Mouse (Mus musculus): Measurements from ENCODE around the gene Tiam1.

Tiam1 gene

GRCm38 (mm10) chr16:90109500-90109899 is 34.1 kb downstream of the Tiam1 start:
- WGBS: 78% methylated on average over 2 of the region's 3 CpGs

GRCm38 (mm10) chr16:90104714-90105459 is 38.7 kb downstream of the Tiam1 start:
- WGBS: 51% methylated on average over 15 of the region's 15 CpGs

GRCm38 (mm10) chr16:90103726-90104125 is 39.8 kb downstream of the Tiam1 start:
- WGBS: 71% methylated on average over 2 of the region's 2 CpGs

DNA sequence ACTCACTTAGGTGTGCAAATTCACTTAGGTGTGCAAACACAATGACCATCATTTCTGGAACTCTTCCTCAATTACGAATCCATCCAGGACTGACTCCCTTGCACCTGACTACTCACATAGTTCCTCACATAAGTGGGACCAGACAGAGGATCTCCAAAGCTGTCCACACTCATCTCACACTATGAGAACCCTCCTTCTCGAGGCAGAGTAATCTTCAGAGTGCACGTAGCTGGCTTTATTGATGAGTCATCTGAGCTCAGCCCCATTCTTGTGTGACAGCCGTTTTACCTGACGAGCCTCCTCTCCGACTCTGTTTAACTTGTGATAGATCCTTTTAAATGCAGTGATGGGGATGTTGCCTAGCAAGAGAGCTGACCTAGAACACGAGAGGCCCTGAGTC is 41.0 kb downstream of the Tiam1 start:
- 81% methylated on average over 7 of the region's 7 CpGs for WGBS

DNA sequence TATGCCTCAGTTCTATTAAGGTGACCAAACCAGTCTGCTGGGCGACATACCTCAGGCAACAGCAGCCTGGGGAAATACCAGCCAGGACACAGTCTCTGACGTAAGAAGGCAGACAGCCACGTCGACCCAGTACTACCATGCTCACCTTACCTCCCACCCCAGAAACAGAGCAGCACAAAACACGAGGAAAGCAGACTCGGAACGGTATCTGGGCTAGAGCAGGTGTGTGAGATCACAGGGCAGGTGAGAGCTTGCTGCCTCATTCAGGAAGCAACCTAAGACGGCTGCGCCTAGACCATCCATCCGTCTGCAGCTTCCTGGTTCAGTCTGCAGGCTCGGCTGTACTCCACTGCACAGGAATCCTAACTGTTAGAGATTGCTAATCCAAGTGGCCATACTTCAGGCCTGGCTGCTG is 45.4 kb downstream of the Tiam1 start:
- WGBS: 93% methylated on average over 11 of the region's 11 CpGs

DNA sequence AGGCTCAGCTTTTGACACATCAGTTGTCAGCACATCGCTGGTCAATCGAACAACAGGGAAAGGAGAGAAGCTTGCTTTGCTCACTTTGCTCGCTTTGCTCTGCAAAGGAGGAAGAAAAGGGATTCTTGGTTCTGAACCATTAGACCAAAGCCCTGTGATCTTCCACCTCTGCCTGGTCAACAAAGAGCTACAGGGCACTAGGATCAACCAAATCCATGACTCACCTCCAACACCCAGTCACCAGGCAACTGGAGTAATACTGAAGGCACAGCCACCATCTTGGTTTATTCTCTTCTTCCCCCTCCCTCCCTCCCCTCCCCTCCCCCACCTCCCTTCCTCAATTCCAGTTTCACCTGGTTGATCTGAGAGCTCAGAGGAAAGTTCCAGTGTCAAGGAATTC is 45.8 kb downstream of the Tiam1 start:
- WGBS: 96% methylated on average over 3 of the region's 3 CpGs

DNA sequence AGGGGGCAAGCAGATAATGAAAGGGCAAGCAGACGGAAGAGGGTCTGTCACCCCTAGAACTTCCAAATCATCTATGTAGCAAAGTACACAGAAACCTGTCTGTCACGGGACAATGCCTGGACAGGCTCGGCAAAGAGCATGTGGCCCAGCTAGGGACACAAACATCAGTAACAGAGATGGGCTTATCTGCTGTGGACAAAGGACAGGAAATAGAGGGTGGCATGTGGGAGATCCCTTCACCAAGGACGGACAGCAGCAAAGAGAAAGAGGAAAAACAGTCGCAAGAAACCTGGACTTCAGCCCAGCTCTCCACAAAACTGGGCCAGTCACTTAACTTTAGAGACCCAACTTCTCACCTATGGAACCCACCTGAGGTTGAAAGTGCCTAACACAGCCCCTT is 47.6 kb downstream of the Tiam1 start:
- WGBS: 65% methylated on average over 5 of the region's 5 CpGs

DNA sequence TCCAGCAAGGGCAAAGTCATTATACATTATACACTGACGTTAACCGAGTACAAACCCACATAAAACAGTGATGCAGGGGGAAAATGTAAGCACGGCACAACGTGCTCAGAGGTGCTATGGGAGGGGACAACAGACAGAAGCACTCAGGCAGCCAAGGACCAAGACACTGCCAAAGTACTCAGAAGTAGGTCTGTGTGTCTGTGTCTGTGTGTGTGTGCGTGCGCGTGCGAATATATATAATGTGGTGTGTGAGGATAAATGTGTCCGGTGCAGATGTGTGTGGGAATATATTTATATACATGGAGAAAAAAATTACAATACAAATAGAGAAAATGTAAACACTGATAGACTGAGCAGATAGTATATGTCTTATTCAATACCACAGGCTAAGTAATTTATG is 50.6 kb downstream of the Tiam1 start:
- WGBS: 61% methylated on average over 9 of the region's 9 CpGs

GRCm38 (mm10) chr16:90091906-90092305 is 51.7 kb downstream of the Tiam1 start:
- WGBS: 88% methylated on average over 1 of the region's 1 CpGs

DNA sequence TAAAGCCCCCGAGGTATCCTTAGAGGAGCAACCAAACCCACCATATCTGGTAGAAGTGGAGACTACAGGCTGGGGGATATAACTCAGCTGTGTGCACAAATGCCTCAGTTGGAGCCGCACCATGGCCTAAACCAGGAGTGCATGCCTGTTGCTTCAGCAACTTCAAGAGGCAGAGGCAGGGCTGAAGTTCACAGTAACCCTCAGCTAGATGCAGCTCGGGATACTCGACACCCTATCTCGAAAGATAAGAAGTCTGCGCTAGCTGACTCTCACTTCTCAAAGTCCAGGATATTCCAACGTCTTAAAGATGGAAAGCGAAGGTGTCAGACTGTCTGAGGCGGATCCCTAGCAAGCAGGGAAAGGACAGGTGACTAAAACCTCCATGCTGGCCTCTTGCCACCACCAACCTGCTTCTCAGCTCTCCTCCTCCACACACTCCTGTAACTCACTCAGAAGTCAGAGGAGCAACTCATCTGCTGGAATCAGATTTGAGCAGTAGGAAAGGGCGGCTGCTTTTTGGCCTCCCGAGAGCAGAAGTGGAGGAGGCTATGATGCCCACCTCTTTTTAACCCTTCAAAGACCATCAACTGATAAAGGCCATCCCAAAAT is 52.4 kb downstream of the Tiam1 start:
- WGBS: 79% methylated on average over 11 of the region's 11 CpGs

GRCm38 (mm10) chr16:90090368-90090767 is 53.2 kb downstream of the Tiam1 start:
- WGBS: 94% methylated on average over 13 of the region's 13 CpGs

- 89% methylated on average over 5 of the region's 5 CpGs for WGBS
Measured at GRCm38 (mm10) chr16:90087256-90087655, 56.3 kb downstream of the Tiam1 start.

- 51% methylated on average over 6 of the region's 6 CpGs for WGBS
Measured at GRCm38 (mm10) chr16:90086111-90086510, 57.5 kb downstream of the Tiam1 start.

- WGBS: 52% methylated on average over 14 of the region's 14 CpGs
Measured at GRCm38 (mm10) chr16:90085580-90085979, 58.0 kb downstream of the Tiam1 start.

- WGBS: 55% methylated on average over 1 of the region's 1 CpGs
Measured at GRCm38 (mm10) chr16:90081125-90081524, 62.4 kb downstream of the Tiam1 start.

- WGBS: 83% methylated on average over 11 of the region's 11 CpGs
Measured at GRCm38 (mm10) chr16:90078806-90079381, 64.7 kb downstream of the Tiam1 start.

DNA sequence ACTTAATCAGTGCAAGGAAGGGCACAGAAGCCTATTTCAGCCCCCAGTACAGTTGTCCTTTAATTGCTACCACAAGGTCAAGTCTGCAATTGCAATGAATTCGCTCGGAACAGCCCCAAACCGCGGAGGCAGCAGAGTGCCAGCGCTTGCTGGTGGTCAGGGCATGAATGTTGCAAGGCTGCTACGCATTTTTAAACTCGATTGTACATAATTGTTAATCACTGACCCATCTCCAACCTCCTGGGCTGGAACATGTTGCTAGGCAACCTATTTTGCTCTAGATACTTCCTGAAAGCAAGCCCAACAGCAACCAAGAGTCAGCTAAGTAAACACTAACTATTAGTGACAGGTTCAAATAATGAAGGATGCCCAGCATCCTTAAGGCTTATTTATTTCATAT is 70.1 kb downstream of the Tiam1 start:
- WGBS: 45% methylated on average over 7 of the region's 7 CpGs

DNA sequence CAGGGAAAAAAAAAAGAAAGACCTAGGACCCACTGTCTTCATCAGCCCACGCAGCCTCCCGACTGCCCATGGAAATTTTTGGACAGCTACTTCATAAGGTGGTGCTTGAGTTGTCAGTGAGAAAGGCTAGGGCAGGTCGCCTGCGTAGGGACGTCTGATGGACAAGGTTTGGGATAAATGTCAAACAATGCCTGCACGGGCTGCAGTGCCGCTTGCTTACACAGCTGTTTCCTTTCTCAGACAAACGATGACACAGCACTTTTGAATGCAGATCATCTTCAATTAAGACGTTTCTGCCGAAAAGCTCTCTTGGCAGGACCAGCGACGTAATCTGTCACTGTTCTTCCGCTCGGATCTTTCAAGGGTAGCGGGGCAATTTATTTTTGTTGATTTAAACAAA is 70.9 kb downstream of the Tiam1 start:
- 24% methylated on average over 15 of the region's 15 CpGs for WGBS

DNA sequence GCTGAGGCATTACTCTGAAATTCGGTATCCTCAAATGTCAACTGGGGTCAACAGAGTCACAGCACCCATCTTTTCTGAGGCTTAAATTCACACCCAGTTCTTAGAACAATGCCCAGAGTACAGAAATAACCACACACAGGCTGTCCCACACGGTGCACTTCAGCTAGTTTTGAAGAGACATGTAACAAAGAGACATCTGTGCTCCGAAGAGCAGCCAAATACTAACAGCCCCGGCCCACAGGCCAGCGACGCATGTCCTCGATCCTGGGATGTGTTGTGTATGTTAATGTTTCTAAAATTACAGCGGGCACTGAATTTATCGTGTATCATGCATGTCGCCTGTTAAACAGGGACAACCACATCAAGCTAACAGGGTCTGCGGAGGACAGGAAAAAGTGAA is 73.5 kb downstream of the Tiam1 start:
- 54% methylated on average over 11 of the region's 11 CpGs for whole genome bisulfite sequencing

DNA sequence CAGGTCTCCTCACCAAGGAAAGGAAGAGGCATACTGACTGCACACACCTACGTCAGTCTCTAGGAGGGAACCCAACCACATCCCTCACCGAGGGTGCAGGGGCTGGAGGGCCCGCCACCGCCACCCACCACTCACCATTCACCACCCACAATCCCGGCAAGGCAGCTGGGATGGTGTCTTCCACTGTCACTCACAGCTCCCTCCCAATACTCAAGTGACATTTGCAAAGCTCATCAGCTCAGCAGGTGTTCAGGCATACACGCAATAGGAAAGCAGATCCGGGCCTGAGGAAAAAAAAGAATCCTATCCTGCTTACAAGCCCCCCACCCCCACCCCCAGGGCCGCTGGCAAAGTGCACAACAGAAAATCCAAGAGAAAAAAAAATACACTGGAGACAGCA is 74.4 kb downstream of the Tiam1 start:
- WGBS: 40% methylated on average over 8 of the region's 8 CpGs

GRCm38 (mm10) chr16:90052905-90053519 is 90.6 kb downstream of the Tiam1 start:
- 63% methylated on average over 14 of the region's 14 CpGs for WGBS

DNA sequence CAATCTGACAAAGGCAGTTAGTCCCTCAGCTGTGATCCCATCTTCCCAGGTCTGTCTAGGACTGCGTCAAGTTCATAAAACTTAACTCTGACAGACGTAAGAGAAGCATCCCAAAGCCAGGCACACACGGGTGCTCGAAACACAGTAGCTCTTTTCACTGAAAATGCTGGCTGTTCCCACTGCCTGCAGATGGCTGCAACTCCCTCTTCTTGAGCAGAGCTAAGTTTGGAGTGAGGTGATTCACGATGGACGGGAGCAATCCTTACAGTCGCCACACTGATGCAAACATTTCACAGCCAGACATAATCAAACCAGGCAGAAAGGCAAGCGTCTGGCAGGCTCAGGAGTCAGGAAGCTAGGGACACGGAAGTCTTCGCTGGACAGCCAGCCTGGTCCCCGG is 91.2 kb downstream of the Tiam1 start:
- WGBS: 42% methylated on average over 11 of the region's 11 CpGs

- WGBS: 93% methylated on average over 7 of the region's 7 CpGs
Measured at GRCm38 (mm10) chr16:90051051-90051450, 92.5 kb downstream of the Tiam1 start.

Measured in cerebral cortex, adult 2 months (tissue).